Mouse (Mus musculus): ENCODE results near the gene Pcdh15. TPM values are rescaled to one million over a fixed set of nuclear protein-coding genes. Genes with fewer than 3 reads are reported as not detected.

Pcdh15 gene
- polyA plus RNA-seq, 1 experiment from 2014 or later: 1.3 TPM

GRCm38 (mm10) chr10:74642125-74642524 is 1543.0 kb downstream of the Pcdh15 start:
- 49% methylated on average over 6 of the region's 6 CpGs for WGBS
- no peak for DNase-seq (ENCODE audit: low spot score)

GRCm38 (mm10) chr10:74663171-74663570 is 1564.0 kb downstream of the Pcdh15 start:
- Histone ChIP-seq H3K4me3 (ENCODE audit: low read depth, low read length) (no peak overlapping the region), H3K27me3 (replicated peaks; ENCODE audit: control insufficient read depth, insufficient read depth, low read length) (no peaks in the 10 kb centered on the region), H3K9me3 (ENCODE audit: control insufficient read depth, low read length) (no peaks in the 10 kb centered on the region; the same call in 1 of the 2 replicates), H3K27ac (ENCODE audit: low read depth, low read length) (no peak overlapping the region), H3K9ac (ENCODE audit: low read depth, low read length) (no peak overlapping the region), H3K4me1 (replicated peaks; ENCODE audit: control insufficient read depth, insufficient read depth, low read length) (no peaks in the 10 kb centered on the region), H3K36me3 (ENCODE audit: control insufficient read depth, insufficient read depth, low read length) (no peaks in the 10 kb centered on the region), H3K4me2 (no peak overlapping the region)
- 69% methylated on average over 1 of the region's 1 CpGs for WGBS
- DNase-seq (ENCODE audit: low spot score): no peak
- no peak for ATAC-seq (replicated peaks; ENCODE audit: low FRiP score)

More at GRCm38 (mm10) chr10:74642125-74642524, 1543.0 kb downstream of the Pcdh15 start:
- H3K9me3 ChIP-seq (ENCODE audit: control insufficient read depth, low read length): no peaks in the 10 kb centered on the region
- no peak overlapping the region for H3K27ac ChIP-seq (ENCODE audit: low read depth, low read length)
- no peaks in the 10 kb centered on the region for H3K36me3 ChIP-seq (ENCODE audit: control insufficient read depth, insufficient read depth, low read length)
- no peaks in the 10 kb centered on the region for H3K4me1 ChIP-seq (replicated peaks; ENCODE audit: control insufficient read depth, insufficient read depth, low read length)
- H3K9ac ChIP-seq (ENCODE audit: low read depth, low read length): no peak overlapping the region
- no peaks in the 10 kb centered on the region for H3K27me3 ChIP-seq (replicated peaks; ENCODE audit: control insufficient read depth, insufficient read depth, low read length)
- H3K4me3 ChIP-seq (ENCODE audit: low read depth, low read length): no peak overlapping the region
- no peak overlapping the region for H3K4me2 ChIP-seq
- ATAC-seq (replicated peaks; ENCODE audit: low FRiP score): no peak

GRCm38 (mm10) chr10:74680016-74680491 is 1580.9 kb downstream of the Pcdh15 start:
- no peaks in the 10 kb centered on the region for H3K36me3 ChIP-seq (ENCODE audit: control insufficient read depth, insufficient read depth, low read length)
- H3K4me3 ChIP-seq (ENCODE audit: low read depth, low read length): no peak overlapping the region
- no peaks in the 10 kb centered on the region for H3K27me3 ChIP-seq (replicated peaks; ENCODE audit: control insufficient read depth, insufficient read depth, low read length)
- H3K9ac ChIP-seq (ENCODE audit: low read depth, low read length): no peak overlapping the region
- no peak overlapping the region for H3K4me2 ChIP-seq
- DNase-seq (ENCODE audit: low spot score): no peak
- no peak overlapping the region for H3K27ac ChIP-seq (ENCODE audit: low read depth, low read length)
- no peaks in the 10 kb centered on the region for H3K4me1 ChIP-seq (replicated peaks; ENCODE audit: control insufficient read depth, insufficient read depth, low read length)
- ATAC-seq (replicated peaks; ENCODE audit: low FRiP score): no peak
- H3K9me3 ChIP-seq (ENCODE audit: control insufficient read depth, low read length): no peaks in the 10 kb centered on the region; the same call in 1 of the 2 replicates
- 60% methylated on average over 4 of the region's 4 CpGs for whole genome bisulfite sequencing

GRCm38 (mm10) chr10:74680559-74680958 is 1581.4 kb downstream of the Pcdh15 start:
- no peaks in the 10 kb centered on the region for H3K36me3 ChIP-seq (ENCODE audit: control insufficient read depth, insufficient read depth, low read length)
- WGBS: 40% methylated on average over 1 of the region's 1 CpGs
- H3K4me1 ChIP-seq (replicated peaks; ENCODE audit: control insufficient read depth, insufficient read depth, low read length): no peaks in the 10 kb centered on the region
- ATAC-seq (replicated peaks; ENCODE audit: low FRiP score): no peak
- H3K9me3 ChIP-seq (ENCODE audit: control insufficient read depth, low read length): no peaks in the 10 kb centered on the region; the same call in 1 of the 2 replicates
- no peak overlapping the region for H3K9ac ChIP-seq (ENCODE audit: low read depth, low read length)
- DNase-seq (ENCODE audit: low spot score): no peak
- H3K4me2 ChIP-seq: no peak overlapping the region
- no peaks in the 10 kb centered on the region for H3K27me3 ChIP-seq (replicated peaks; ENCODE audit: control insufficient read depth, insufficient read depth, low read length)
- no peak overlapping the region for H3K4me3 ChIP-seq (ENCODE audit: low read depth, low read length)
- H3K27ac ChIP-seq (ENCODE audit: low read depth, low read length): no peak overlapping the region

Data from liver, embryonic 11.5 days (tissue).